Mouse (Mus musculus) ES-E14 (cell line): ENCODE measurements at regions not wholly inside any gene's neighbourhood (a gene's known extent, or its start where the extent isn't known, plus 50 kb on each side); places are given as distances from the start of the nearest gene placed in this dataset.

Source experiments
- DNase-seq: peaks from one replicate; pipeline ENCODE4 v3.0.0-alpha.2; 2013; ENCODE audit warnings: low read depth, low spot score
- H3K27ac ChIP-seq: 2 replicates; pipeline ENCODE4 v1.5.1; 2012; ENCODE audit warnings: low read depth, mild to moderate bottlenecking, low read length, moderate library complexity, mixed read lengths; ENCODE audit not compliant: poor library complexity, insufficient read depth, severe bottlenecking
- H3K36me3 ChIP-seq: 2 replicates; pipeline ENCODE4 v1.6.1; 2012; ENCODE audit warnings: mild to moderate bottlenecking, low read length, moderate library complexity, mixed read lengths; ENCODE audit not compliant: control insufficient read depth, poor library complexity, insufficient read depth, severe bottlenecking
- H3K4me1 ChIP-seq, 2 experiments: fragments of 150-350 bp in 1 of 2; sonication (generic) in 1 of 2; 2 replicates each; pipeline ENCODE4 v1.6.1; 2012; ENCODE audit warnings: low read length in 2 of 2, mild to moderate bottlenecking in 1 of 2, mixed read lengths in 1 of 2; ENCODE audit not compliant: control insufficient read depth in 2 of 2, insufficient read depth in 2 of 2, poor library complexity in 1 of 2
- H3K4me3 ChIP-seq, 2 experiments: fragments of 150-350 bp in 1 of 2; sonication (generic) in 1 of 2; 2 replicates each; pipeline ENCODE4 v1.5.1; 2012; ENCODE audit warnings: low read length in 2 of 2, low read depth in 1 of 2, mild to moderate bottlenecking in 1 of 2, mixed read lengths in 1 of 2; ENCODE audit not compliant: insufficient read depth in 1 of 2, poor library complexity in 1 of 2, severe bottlenecking in 1 of 2
- H3K9ac ChIP-seq: 2 replicates; pipeline ENCODE4 v1.6.1; 2012; ENCODE audit warnings: low read depth, mild to moderate bottlenecking, low read length, mixed read lengths; ENCODE audit not compliant: poor library complexity, insufficient read depth, severe bottlenecking
- H3K9me3 ChIP-seq: fragments of 150-350 bp; sonication (generic); 2 replicates; pipeline ENCODE4 v1.6.1; 2012; ENCODE audit warnings: low read depth, mild to moderate bottlenecking, low read length; ENCODE audit not compliant: control insufficient read depth, insufficient read depth
- CHD2 ChIP-seq: IDR thresholded peaks from 2 replicates; pipeline ENCODE4 v1.6.1; 2014; ENCODE audit warnings: mild to moderate bottlenecking, low read depth, low read length, inconsistent platforms
- HCFC1 ChIP-seq: IDR thresholded peaks from 2 replicates; pipeline ENCODE4 v1.6.1; 2012; ENCODE audit warnings: low read length, inconsistent platforms, borderline replicate concordance; ENCODE audit not compliant: insufficient read depth
- MAFK ChIP-seq: IDR thresholded peaks from 2 replicates; pipeline ENCODE4 v1.6.1; 2014; ENCODE audit warnings: mild to moderate bottlenecking, low read depth, low read length, inconsistent platforms; ENCODE audit not compliant: insufficient read depth
- ZC3H11A ChIP-seq: IDR thresholded peaks from 2 replicates; pipeline ENCODE4 v1.6.1; 2012; ENCODE audit warnings: low read depth, mild to moderate bottlenecking, inconsistent platforms, low read length, borderline replicate concordance
- ZNF384 ChIP-seq: IDR thresholded peaks from 2 replicates; pipeline ENCODE4 v1.6.1; 2012; ENCODE audit warnings: low read depth, low read length, inconsistent platforms
- in situ Hi-C, 2 experiments: fragments of 600-800 bp; cut with MboI; formaldehyde crosslinking; loops; one replicate each; pipeline ENCODE4 v1.15.1; 2025; ENCODE audit warnings: low sequenced_read_pairs in 2 of 2, inconsistent platforms in 1 of 2; ENCODE audit not compliant: unreplicated experiment in 2 of 2

GRCm38 (mm10) chr13:82305076-82305475 lies 522.2 kb downstream of the Cetn3 start:
- no peaks in the 10 kb centered on the region for H3K4me1 ChIP-seq
- H3K36me3 ChIP-seq: no peaks in the 10 kb centered on the region
- no peak overlapping the region for H3K27ac ChIP-seq
- no peak for TF ChIP-seq ZNF384
- TF ChIP-seq ZC3H11A: no peak
- no peak for TF ChIP-seq HCFC1
- no peak for TF ChIP-seq MAFK
- no peak for TF ChIP-seq CHD2
- no peak overlapping the region for H3K9ac ChIP-seq
- in situ Hi-C loops: no loop called here
- H3K4me3 ChIP-seq: no peak overlapping the region
- H3K9me3 ChIP-seq: no peaks in the 10 kb centered on the region
- DNase-seq: no peak

GRCm38 (mm10) chr13:82308336-82308735 lies 525.5 kb downstream of the Cetn3 start:
- Histone ChIP-seq H3K9me3 (no peaks in the 10 kb centered on the region), H3K27ac (no peak overlapping the region), H3K36me3 (no peaks in the 10 kb centered on the region), H3K4me3 (no peak overlapping the region), H3K9ac (no peak overlapping the region), H3K4me1 (no peaks in the 10 kb centered on the region)
- TF ChIP-seq CHD2: no peak
- no peak for TF ChIP-seq HCFC1
- no peak for TF ChIP-seq ZC3H11A
- DNase-seq: no peak
- in situ Hi-C loops: no loop called here

GRCm38 (mm10) chr13:82316573-82317202 lies 533.8 kb downstream of the Cetn3 start:
- in situ Hi-C loops: no loop called here

GRCm38 (mm10) chr13:82317203-82317580 lies 534.3 kb downstream of the Cetn3 start:
- Histone ChIP-seq H3K27ac (no peak overlapping the region), H3K4me1 (no peaks in the 10 kb centered on the region), H3K9ac (no peak overlapping the region), H3K9me3 (no peaks in the 10 kb centered on the region), H3K36me3 (no peaks in the 10 kb centered on the region), H3K4me3 (no peak overlapping the region)
- DNase-seq: no peak
- no peak for TF ChIP-seq CHD2
- TF ChIP-seq ZC3H11A: no peak
- TF ChIP-seq MAFK: no peak
- no peak for TF ChIP-seq ZNF384
- no peak for TF ChIP-seq HCFC1
- in situ Hi-C loops: no loop called here

More at GRCm38 (mm10) chr13:82316573-82317202, 533.8 kb downstream of the Cetn3 start:
- TF ChIP-seq CHD2 (no peak), ZC3H11A (no peak), ZNF384 (no peak), HCFC1 (no peak), MAFK (no peak)
- no peak overlapping the region for H3K4me3 ChIP-seq
- H3K9ac ChIP-seq: no peak overlapping the region
- no peak for DNase-seq
- no peaks in the 10 kb centered on the region for H3K36me3 ChIP-seq
- H3K4me1 ChIP-seq: no peaks in the 10 kb centered on the region
- no peak overlapping the region for H3K27ac ChIP-seq
- H3K9me3 ChIP-seq: no peaks in the 10 kb centered on the region

GRCm38 (mm10) chr13:82318395-82318794 lies 535.5 kb downstream of the Cetn3 start:
- in situ Hi-C loops: no loop called here
- no peak overlapping the region for H3K9ac ChIP-seq
- H3K27ac ChIP-seq: no peak overlapping the region
- H3K4me3 ChIP-seq: no peak overlapping the region
- no peaks in the 10 kb centered on the region for H3K36me3 ChIP-seq
- TF ChIP-seq ZC3H11A (no peak), ZNF384 (no peak), MAFK (no peak), CHD2 (no peak), HCFC1 (no peak)
- H3K9me3 ChIP-seq: no peaks in the 10 kb centered on the region
- DNase-seq: no peak
- H3K4me1 ChIP-seq: no peaks in the 10 kb centered on the region
